Mouse (Mus musculus) ES-E14 (cell line): ENCODE results near the gene Pklr. TPM values are rescaled to one million over a fixed set of nuclear protein-coding genes. Genes with fewer than 3 reads are reported as not detected.

Experiments used
- DNase-seq: peaks from one replicate; pipeline ENCODE4 v3.0.0-alpha.2; 2013; ENCODE audit warnings: low read depth, low spot score
- H3K27ac ChIP-seq: 2 replicates; pipeline ENCODE4 v1.5.1; 2012; ENCODE audit warnings: low read depth, mild to moderate bottlenecking, low read length, moderate library complexity, mixed read lengths; ENCODE audit not compliant: poor library complexity, insufficient read depth, severe bottlenecking
- H3K36me3 ChIP-seq: 2 replicates; pipeline ENCODE4 v1.6.1; 2012; ENCODE audit warnings: mild to moderate bottlenecking, low read length, moderate library complexity, mixed read lengths; ENCODE audit not compliant: control insufficient read depth, poor library complexity, insufficient read depth, severe bottlenecking
- H3K4me1 ChIP-seq, 2 experiments: fragments of 150-350 bp in 1 of 2; sonication (generic) in 1 of 2; 2 replicates each; pipeline ENCODE4 v1.6.1; 2012; ENCODE audit warnings: low read length in 2 of 2, mild to moderate bottlenecking in 1 of 2, mixed read lengths in 1 of 2; ENCODE audit not compliant: control insufficient read depth in 2 of 2, insufficient read depth in 2 of 2, poor library complexity in 1 of 2
- H3K4me3 ChIP-seq, 2 experiments: fragments of 150-350 bp in 1 of 2; sonication (generic) in 1 of 2; 2 replicates each; pipeline ENCODE4 v1.5.1; 2012; ENCODE audit warnings: low read length in 2 of 2, low read depth in 1 of 2, mild to moderate bottlenecking in 1 of 2, mixed read lengths in 1 of 2; ENCODE audit not compliant: insufficient read depth in 1 of 2, poor library complexity in 1 of 2, severe bottlenecking in 1 of 2
- H3K9ac ChIP-seq: 2 replicates; pipeline ENCODE4 v1.6.1; 2012; ENCODE audit warnings: low read depth, mild to moderate bottlenecking, low read length, mixed read lengths; ENCODE audit not compliant: poor library complexity, insufficient read depth, severe bottlenecking
- H3K9me3 ChIP-seq: fragments of 150-350 bp; sonication (generic); 2 replicates; pipeline ENCODE4 v1.6.1; 2012; ENCODE audit warnings: low read depth, mild to moderate bottlenecking, low read length; ENCODE audit not compliant: control insufficient read depth, insufficient read depth
- CHD2 ChIP-seq: IDR thresholded peaks from 2 replicates; pipeline ENCODE4 v1.6.1; 2014; ENCODE audit warnings: mild to moderate bottlenecking, low read depth, low read length, inconsistent platforms
- HCFC1 ChIP-seq: IDR thresholded peaks from 2 replicates; pipeline ENCODE4 v1.6.1; 2012; ENCODE audit warnings: low read length, inconsistent platforms, borderline replicate concordance; ENCODE audit not compliant: insufficient read depth
- MAFK ChIP-seq: IDR thresholded peaks from 2 replicates; pipeline ENCODE4 v1.6.1; 2014; ENCODE audit warnings: mild to moderate bottlenecking, low read depth, low read length, inconsistent platforms; ENCODE audit not compliant: insufficient read depth
- ZC3H11A ChIP-seq: IDR thresholded peaks from 2 replicates; pipeline ENCODE4 v1.6.1; 2012; ENCODE audit warnings: low read depth, mild to moderate bottlenecking, inconsistent platforms, low read length, borderline replicate concordance
- ZNF384 ChIP-seq: IDR thresholded peaks from 2 replicates; pipeline ENCODE4 v1.6.1; 2012; ENCODE audit warnings: low read depth, low read length, inconsistent platforms
- in situ Hi-C, 2 experiments: fragments of 600-800 bp; cut with MboI; formaldehyde crosslinking; loops; one replicate each; pipeline ENCODE4 v1.15.1; 2025; ENCODE audit warnings: low sequenced_read_pairs in 2 of 2, inconsistent platforms in 1 of 2; ENCODE audit not compliant: unreplicated experiment in 2 of 2
- total RNA-seq: library from RNA; depleted of rRNA; stranded (reverse); fragments of 300-350 nt; gene quantifications from 2 replicates; pipeline ENCODE4 v1.2.3, GENCODE M21; 2012

Gene Pklr
- total RNA-seq, 1 experiment = 0.85 TPM

- peak overlapping the region; percentile 37 to 67; a peak in 3 of 4 replicates for H3K4me3 ChIP-seq
- in situ Hi-C loops = no loop called here
- H3K9me3 ChIP-seq = no peaks in the 10 kb centered on the region
- TF ChIP-seq MAFK = no peak
- H3K27ac ChIP-seq = no peak overlapping the region; the same call in 1 of the 2 replicates
- no peak overlapping the region; the same call in 1 of the 2 replicates for H3K9ac ChIP-seq
- DNase-seq = no peak
- H3K36me3 ChIP-seq = peaks cover 22% of the 10 kb centered on the region
- peaks cover 0 to 5% of the 10 kb centered on the region in 2 experiments; a peak in 2 of 4 replicates for H3K4me1 ChIP-seq
Measured at GRCm38 (mm10) chr3:89102495-89103290, 33.2 kb upstream of the Pklr start.

DNA sequence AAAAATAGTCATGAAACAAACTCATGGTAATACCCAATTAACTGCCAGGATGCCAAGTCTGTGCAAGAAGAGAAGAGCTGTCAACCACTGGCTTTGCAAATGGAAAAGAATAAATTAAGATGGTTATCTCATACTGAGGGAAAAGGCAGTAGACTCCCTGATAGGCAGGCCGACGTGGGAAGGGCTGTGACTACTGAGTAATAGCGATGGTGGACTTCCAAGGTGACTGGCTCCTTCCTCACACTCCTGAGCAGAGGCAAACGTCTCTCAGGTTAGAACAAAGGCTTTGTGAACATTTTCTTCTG lies 32.7 kb upstream of the Pklr start:
- Histone ChIP-seq H3K4me1 (peaks cover 0 to 5% of the 10 kb centered on the region in 2 experiments; a peak in 2 of 4 replicates), H3K9ac (no peak overlapping the region), H3K36me3 (peaks cover 17% of the 10 kb centered on the region), H3K9me3 (no peaks in the 10 kb centered on the region), H3K27ac (no peak overlapping the region), H3K4me3 (no peak overlapping the region)
- no peak for DNase-seq
- in situ Hi-C loops = no loop called here
- TF ChIP-seq ZNF384 (no peak), HCFC1 (no peak)

DNA sequence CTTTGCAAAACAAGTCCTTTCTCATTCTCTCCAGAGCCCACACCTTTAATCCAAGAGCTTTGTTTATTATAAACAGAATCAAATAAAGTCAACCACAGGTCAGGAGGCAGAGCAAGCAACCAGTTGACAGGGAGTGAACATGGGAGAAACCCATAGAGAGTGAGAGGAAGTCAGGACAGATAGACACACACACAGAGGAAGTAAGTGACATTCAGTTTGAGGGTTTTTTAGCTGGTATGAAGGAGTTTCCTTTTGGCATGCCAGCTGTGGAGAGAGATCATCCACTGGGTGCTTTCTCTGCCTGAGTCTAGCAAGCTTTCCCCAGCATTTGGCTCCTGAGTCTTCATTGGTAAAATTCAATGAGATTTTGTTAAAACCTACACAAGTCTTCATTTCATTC lies 29.1 kb upstream of the Pklr start:
- H3K4me3 ChIP-seq = no peak overlapping the region

GRCm38 (mm10) chr3:89107545-89107944 lies 28.4 kb upstream of the Pklr start:
- in situ Hi-C loops = no loop called here
- H3K4me3 ChIP-seq = no peak overlapping the region
- no peaks in the 10 kb centered on the region for H3K36me3 ChIP-seq
- no peak overlapping the region for H3K9ac ChIP-seq
- peaks cover 0 to 2% of the 10 kb centered on the region in 2 experiments; a peak in 2 of 4 replicates for H3K4me1 ChIP-seq
- no peak overlapping the region for H3K27ac ChIP-seq
- TF ChIP-seq CHD2 (no peak), MAFK (no peak), ZNF384 (no peak), ZC3H11A (no peak), HCFC1 (no peak)
- no peak for DNase-seq
- no peaks in the 10 kb centered on the region for H3K9me3 ChIP-seq

More for the DNA sequence above, 29.1 kb upstream of the Pklr start:
- H3K27ac ChIP-seq = no peak overlapping the region
- H3K36me3 ChIP-seq = no peaks in the 10 kb centered on the region
- no peak overlapping the region for H3K9ac ChIP-seq
- H3K4me1 ChIP-seq = peaks cover 0 to 2% of the 10 kb centered on the region in 2 experiments; a peak in 2 of 4 replicates
- DNase-seq = no peak
- H3K9me3 ChIP-seq = no peaks in the 10 kb centered on the region
- in situ Hi-C loops = no loop called here
- TF ChIP-seq MAFK = no peak
- no peak for TF ChIP-seq CHD2
- no peak for TF ChIP-seq ZNF384
- no peak for TF ChIP-seq HCFC1
- no peak for TF ChIP-seq ZC3H11A

- in situ Hi-C loops = no loop called here
- Histone ChIP-seq H3K4me3 (no peak overlapping the region), H3K9me3 (no peaks in the 10 kb centered on the region), H3K4me1 (peaks cover 0 to 2% of the 10 kb centered on the region in 2 experiments; a peak in 1 of 4 replicates), H3K36me3 (no peaks in the 10 kb centered on the region), H3K27ac (no peak overlapping the region), H3K9ac (no peak overlapping the region)
- TF ChIP-seq HCFC1 (no peak), MAFK (no peak), ZC3H11A (no peak), CHD2 (no peak), ZNF384 (no peak)
- DNase-seq = no peak
Measured at GRCm38 (mm10) chr3:89108146-89108545, 27.8 kb upstream of the Pklr start.
